Mouse (Mus musculus) NIH3T3 (cell line): ENCODE results near the gene Fam50b.

Experiments
- DNase-seq: peaks from one replicate; pipeline ENCODE4 v3.0.0-alpha.2; 2012; ENCODE audit warnings: low read depth

Fam50b gene

GRCm38 (mm10) chr13:34794426-34794825 is 59.8 kb downstream of the Fam50b start:
- DNase-seq, result no peak
